Mouse (Mus musculus) midbrain, embryonic 11.5 days (tissue): Measurements from ENCODE around the gene Bcl2. TPM values are rescaled to one million over a fixed set of nuclear protein-coding genes. Genes with fewer than 3 reads are reported as not detected.
A peak's percentile ranks its signal among the peaks of the same experiment; 100 is the strongest.

ENCODE experiments used
- ATAC-seq: fragments of 200-750 bp; cut with Nextera tagmentation; 2 replicates; pipeline ENCODE4 v1.8.0; 2017; ENCODE audit warnings: moderate TSS enrichment, moderate library complexity; ENCODE audit not compliant: low FRiP score
- DNase-seq: peaks from one replicate; pipeline ENCODE4 v3.0.0; 2015; ENCODE audit warnings: low spot score; ENCODE audit errors: missing footprints
- H3K27ac ChIP-seq: fragments of 300-500 bp; sonication (generic); 2 replicates; pipeline ENCODE4 v1.5.1; 2014; ENCODE audit warnings: low read depth, low read length
- H3K27me3 ChIP-seq: fragments of 300-500 bp; sonication (generic); 2 replicates; pipeline ENCODE4 v1.6.1; 2014; ENCODE audit warnings: mild to moderate bottlenecking, low read length, moderate library complexity, mixed read lengths; ENCODE audit not compliant: control insufficient read depth, insufficient read depth
- H3K36me3 ChIP-seq: fragments of 300-500 bp; sonication (generic); 2 replicates; pipeline ENCODE4 v1.6.1; 2014; ENCODE audit warnings: mild to moderate bottlenecking, low read length, moderate library complexity, mixed read lengths; ENCODE audit not compliant: control insufficient read depth, insufficient read depth
- H3K4me1 ChIP-seq: fragments of 300-500 bp; sonication (generic); 2 replicates; pipeline ENCODE4 v1.6.1; 2014; ENCODE audit warnings: low read length; ENCODE audit not compliant: control insufficient read depth, insufficient read depth
- H3K4me2 ChIP-seq: fragments of 300-500 bp; sonication (generic); 2 replicates; pipeline ENCODE4 v1.6.1; 2014; ENCODE audit warnings: mild to moderate bottlenecking, moderate library complexity
- H3K4me3 ChIP-seq: fragments of 300-500 bp; sonication (generic); 2 replicates; pipeline ENCODE4 v1.5.1; 2014; ENCODE audit warnings: low read depth, low read length
- H3K9ac ChIP-seq: fragments of 300-500 bp; sonication (generic); 2 replicates; pipeline ENCODE4 v1.6.1; 2014; ENCODE audit warnings: low read length
- H3K9me3 ChIP-seq: fragments of 300-500 bp; sonication (generic); 2 replicates; pipeline ENCODE4 v1.6.1; 2016; ENCODE audit warnings: low read length; ENCODE audit not compliant: control insufficient read depth
- WGBS: fragments of 180-500 bp; shearing (Covaris S2); extraction: QIAGEN DNeasy Blood & Tissue Kit; methylation state at CpG from one replicate; pipeline ENCODE4 v1.1.7; 2014; 5-methylcytosine and 5-hydroxymethylcytosine counted together
- polyA plus RNA-seq: library from polyadenylated mRNA; unstranded; fragments of >200 nt; fragmentation: Nextera tagmentation; extraction: Ambion mirVana; gene quantifications from 2 replicates; pipeline ENCODE4 v1.2.1, GENCODE M21; 2014

The Bcl2 gene
- polyA plus RNA-seq, 1 experiment from 2014 or later: 6.2 TPM

GRCm38 (mm10) chr1:106567506-106567905 is 146.6 kb downstream of the Bcl2 start:
- H3K9me3 ChIP-seq: no peaks in the 10 kb centered on the region
- no peaks in the 10 kb centered on the region for H3K36me3 ChIP-seq
- H3K4me2 ChIP-seq: no peak overlapping the region
- DNase-seq (no peak), ATAC-seq (no peak)
- no peaks in the 10 kb centered on the region for H3K4me1 ChIP-seq
- H3K4me3 ChIP-seq: no peak overlapping the region
- no peak overlapping the region for H3K9ac ChIP-seq
- H3K27ac ChIP-seq: no peak overlapping the region
- 68% methylated on average over 5 of the region's 5 CpGs for WGBS
- no peaks in the 10 kb centered on the region for H3K27me3 ChIP-seq

GRCm38 (mm10) chr1:106566120-106567086 is 147.7 kb downstream of the Bcl2 start:
- 80% methylated on average over 6 of the region's 6 CpGs for WGBS
- peak; percentile 27; the same call in 1 of the 2 replicates for ATAC-seq

GRCm38 (mm10) chr1:106565238-106565637 is 148.8 kb downstream of the Bcl2 start:
- peak; percentile 66 for DNase-seq
- Histone ChIP-seq H3K4me3 (no peak overlapping the region), H3K27me3 (no peaks in the 10 kb centered on the region), H3K4me1 (no peaks in the 10 kb centered on the region), H3K9ac (no peak overlapping the region), H3K36me3 (no peaks in the 10 kb centered on the region), H3K9me3 (no peaks in the 10 kb centered on the region), H3K27ac (no peak overlapping the region), H3K4me2 (no peak overlapping the region)
- WGBS: 92% methylated on average over 4 of the region's 4 CpGs
- ATAC-seq: no peak

More at GRCm38 (mm10) chr1:106566120-106567086, 147.7 kb downstream of the Bcl2 start:
- no peaks in the 10 kb centered on the region for H3K36me3 ChIP-seq
- no peaks in the 10 kb centered on the region for H3K4me1 ChIP-seq
- DNase-seq: no peak
- no peaks in the 10 kb centered on the region for H3K27me3 ChIP-seq
- no peaks in the 10 kb centered on the region for H3K9me3 ChIP-seq
- H3K9ac ChIP-seq: no peak overlapping the region
- no peak overlapping the region for H3K4me3 ChIP-seq
- no peak overlapping the region for H3K27ac ChIP-seq
- H3K4me2 ChIP-seq: no peak overlapping the region

- ATAC-seq: no peak
- no peak overlapping the region for H3K27ac ChIP-seq
- H3K27me3 ChIP-seq: no peaks in the 10 kb centered on the region
- H3K36me3 ChIP-seq: no peaks in the 10 kb centered on the region
- H3K4me2 ChIP-seq: no peak overlapping the region
- no peaks in the 10 kb centered on the region for H3K4me1 ChIP-seq
- no peaks in the 10 kb centered on the region for H3K9me3 ChIP-seq
- DNase-seq: no peak
- no peak overlapping the region for H3K4me3 ChIP-seq
- no peak overlapping the region for H3K9ac ChIP-seq
- WGBS: 74% methylated on average over 1 of the region's 1 CpGs
Observed at GRCm38 (mm10) chr1:106564436-106564835, 149.6 kb downstream of the Bcl2 start.

- H3K36me3 ChIP-seq: no peaks in the 10 kb centered on the region
- no peak overlapping the region for H3K9ac ChIP-seq
- ATAC-seq (no peak), DNase-seq (no peak)
- H3K4me1 ChIP-seq: no peaks in the 10 kb centered on the region
- no peak overlapping the region for H3K4me3 ChIP-seq
- no peak overlapping the region for H3K27ac ChIP-seq
- WGBS: 88% methylated on average over 3 of the region's 3 CpGs
- H3K27me3 ChIP-seq: no peaks in the 10 kb centered on the region
- H3K9me3 ChIP-seq: no peaks in the 10 kb centered on the region
- no peak overlapping the region for H3K4me2 ChIP-seq
Observed at GRCm38 (mm10) chr1:106562751-106563150, 151.3 kb downstream of the Bcl2 start.

- Histone ChIP-seq H3K36me3 (no peaks in the 10 kb centered on the region), H3K4me3 (no peak overlapping the region), H3K9ac (no peak overlapping the region), H3K27ac (no peak overlapping the region), H3K27me3 (no peaks in the 10 kb centered on the region), H3K4me2 (no peak overlapping the region), H3K9me3 (no peaks in the 10 kb centered on the region), H3K4me1 (no peaks in the 10 kb centered on the region)
- ATAC-seq: no peak
- DNase-seq: no peak
- 73% methylated on average over 11 of the region's 11 CpGs for WGBS
Observed at GRCm38 (mm10) chr1:106561085-106561760, 152.9 kb downstream of the Bcl2 start.

GRCm38 (mm10) chr1:106560105-106560504 is 154.0 kb downstream of the Bcl2 start:
- no peak overlapping the region for H3K4me2 ChIP-seq
- ATAC-seq: no peak
- DNase-seq: no peak
- H3K4me1 ChIP-seq: no peaks in the 10 kb centered on the region
- 88% methylated on average over 3 of the region's 3 CpGs for WGBS
- H3K9me3 ChIP-seq: no peaks in the 10 kb centered on the region
- H3K27me3 ChIP-seq: no peaks in the 10 kb centered on the region
- H3K36me3 ChIP-seq: no peaks in the 10 kb centered on the region
- no peak overlapping the region for H3K27ac ChIP-seq
- no peak overlapping the region for H3K9ac ChIP-seq
- H3K4me3 ChIP-seq: no peak overlapping the region

- no peak overlapping the region for H3K9ac ChIP-seq
- no peaks in the 10 kb centered on the region for H3K9me3 ChIP-seq
- no peaks in the 10 kb centered on the region for H3K27me3 ChIP-seq
- no peak overlapping the region for H3K27ac ChIP-seq
- no peaks in the 10 kb centered on the region for H3K4me1 ChIP-seq
- H3K36me3 ChIP-seq: no peaks in the 10 kb centered on the region
- 80% methylated on average over 2 of the region's 2 CpGs for WGBS
- H3K4me3 ChIP-seq: no peak overlapping the region
- no peak overlapping the region for H3K4me2 ChIP-seq
- DNase-seq (no peak), ATAC-seq (no peak)
Observed at GRCm38 (mm10) chr1:106559116-106559605, 154.9 kb downstream of the Bcl2 start.
